Mouse (Mus musculus) MEL (cell line): ENCODE measurements around the gene Wnt1. TPM values are rescaled to one million over a fixed set of nuclear protein-coding genes. Genes with fewer than 3 reads are reported as not detected.

ENCODE experiments used
- DNase-seq: peaks from one replicate; pipeline ENCODE4 v3.0.0; 2011; ENCODE audit warnings: low read depth, low spot score
- H3K27ac ChIP-seq: 2 replicates; pipeline ENCODE4 v1.5.1; 2012; ENCODE audit warnings: low read depth, mild to moderate bottlenecking, control low read depth, low read length, moderate library complexity; ENCODE audit not compliant: control insufficient read depth
- H3K27me3 ChIP-seq, 2 experiments: fragments of 150-350 bp in 1 of 2; sonication (generic) in 1 of 2; 2 replicates each; pipeline ENCODE4 v1.6.1; 2012; ENCODE audit warnings: low read length in 2 of 2, mild to moderate bottlenecking in 2 of 2, improper control_type of control experiment in 1 of 2, moderate library complexity in 1 of 2; ENCODE audit not compliant: insufficient read depth in 2 of 2, control insufficient read depth in 1 of 2
- H3K36me3 ChIP-seq, 2 experiments: 2 replicates each; pipeline ENCODE4 v1.6.1; 2012 to 2014; ENCODE audit warnings: low read length in 2 of 2, improper control_type of control experiment in 1 of 2, inconsistent platforms in 1 of 2, mild to moderate bottlenecking in 1 of 2; ENCODE audit not compliant: insufficient read depth in 2 of 2, control insufficient read depth in 1 of 2
- H3K4me1 ChIP-seq, 2 experiments: fragments of 150-350 bp in 1 of 2; sonication (generic) in 1 of 2; 2 replicates each; pipeline ENCODE4 v1.6.1; 2012; ENCODE audit warnings: low read length in 2 of 2, improper control_type of control experiment in 1 of 2, mild to moderate bottlenecking in 1 of 2; ENCODE audit not compliant: insufficient read depth in 2 of 2, control insufficient read depth in 1 of 2
- H3K4me3 ChIP-seq, 2 experiments: fragments of 150-350 bp in 1 of 2; sonication (generic) in 1 of 2; 2 replicates each; pipeline ENCODE4 v1.5.1; 2012; ENCODE audit warnings: low read depth in 2 of 2, low read length in 2 of 2, mild to moderate bottlenecking in 2 of 2, moderate library complexity in 2 of 2, control low read depth in 1 of 2, improper control_type of control experiment in 1 of 2; ENCODE audit not compliant: control insufficient read depth in 1 of 2, insufficient read depth in 1 of 2
- H3K79me2 ChIP-seq: 2 replicates; pipeline ENCODE4 v1.6.1; 2012; ENCODE audit warnings: mild to moderate bottlenecking, low read length, moderate library complexity; ENCODE audit not compliant: control insufficient read depth, poor library complexity, insufficient read depth
- H3K9ac ChIP-seq: 2 replicates; pipeline ENCODE4 v1.6.1; 2012; ENCODE audit warnings: low read depth, mild to moderate bottlenecking, control low read depth, low read length, moderate library complexity; ENCODE audit not compliant: control insufficient read depth, poor library complexity, severe bottlenecking
- H3K9me3 ChIP-seq: fragments of 150-350 bp; sonication (generic); replicated peaks from 2 replicates; pipeline ENCODE4 v1.6.1; 2012; ENCODE audit warnings: mild to moderate bottlenecking, low read length, improper control_type of control experiment, moderate library complexity; ENCODE audit not compliant: insufficient read depth
- CHD1 ChIP-seq: IDR thresholded peaks from 2 replicates; pipeline ENCODE4 v1.6.1; 2012; ENCODE audit warnings: low read depth, mild to moderate bottlenecking, inconsistent platforms, low read length, improper control_type of control experiment
- CTCF ChIP-seq, 3 experiments: IDR thresholded peaks in 2 of 3; conservative IDR thresholded peaks in 1 of 3; 2 replicates each; pipeline ENCODE4 v1.5.1; 2011 to 2012; ENCODE audit warnings: low read length in 3 of 3, low read depth in 2 of 3, mild to moderate bottlenecking in 2 of 3, improper control_type of control experiment in 1 of 3, inconsistent platforms in 1 of 3, mixed read lengths in 1 of 3, moderate library complexity in 1 of 3; ENCODE audit not compliant: control insufficient read depth in 1 of 3, insufficient read depth in 1 of 3, poor library complexity in 1 of 3, severe bottlenecking in 1 of 3
- E2F4 ChIP-seq: IDR thresholded peaks from 2 replicates; pipeline ENCODE4 v1.6.1; 2011; ENCODE audit warnings: low read depth, low read length, improper control_type of control experiment, borderline replicate concordance
- ELF1 ChIP-seq: IDR thresholded peaks from 2 replicates; pipeline ENCODE4 v1.6.1; 2014; ENCODE audit warnings: low read depth, mild to moderate bottlenecking, inconsistent platforms, low read length, improper control_type of control experiment, moderate library complexity
- EP300 ChIP-seq, 2 experiments: IDR thresholded peaks; 2 replicates each; pipeline ENCODE4 v1.6.1; 2011; ENCODE audit warnings: improper control_type of control experiment in 2 of 2, low read length in 2 of 2, low read depth in 1 of 2, mild to moderate bottlenecking in 1 of 2
- ETS1 ChIP-seq: IDR thresholded peaks from 2 replicates; pipeline ENCODE4 v1.6.1; 2012; ENCODE audit warnings: low read depth, mild to moderate bottlenecking, inconsistent platforms, low read length, improper control_type of control experiment, moderate library complexity
- GATA1 ChIP-seq: IDR thresholded peaks from 2 replicates; pipeline ENCODE4 v1.6.1; 2011; ENCODE audit warnings: low read depth, low read length, improper control_type of control experiment
- HCFC1 ChIP-seq: IDR thresholded peaks from 2 replicates; pipeline ENCODE4 v1.6.1; 2012; ENCODE audit warnings: low read depth, mild to moderate bottlenecking, inconsistent platforms, low read length, improper control_type of control experiment, moderate library complexity
- JUND ChIP-seq: IDR thresholded peaks from 2 replicates; pipeline ENCODE4 v1.6.1; 2011; ENCODE audit warnings: low read depth, mild to moderate bottlenecking, improper control_type of control experiment, low read length
- MAFK ChIP-seq: IDR thresholded peaks from 2 replicates; pipeline ENCODE4 v1.6.1; 2011; ENCODE audit warnings: low read depth, mild to moderate bottlenecking, low read length, improper control_type of control experiment, borderline replicate concordance
- MAZ ChIP-seq: IDR thresholded peaks from 2 replicates; pipeline ENCODE4 v1.6.1; 2012; ENCODE audit warnings: low read depth, mild to moderate bottlenecking, inconsistent platforms, low read length, improper control_type of control experiment
- MEF2A ChIP-seq: IDR thresholded peaks from 2 replicates; pipeline ENCODE4 v1.6.1; 2014; ENCODE audit warnings: low read depth, mild to moderate bottlenecking, inconsistent platforms, low read length, improper control_type of control experiment; ENCODE audit not compliant: poor library complexity, insufficient replicate concordance, severe bottlenecking; ENCODE audit errors: extremely low read depth
- MXI1 ChIP-seq: IDR thresholded peaks from 2 replicates; pipeline ENCODE4 v1.6.1; 2011; ENCODE audit warnings: mild to moderate bottlenecking, low read depth, low read length, improper control_type of control experiment
- MYB ChIP-seq: IDR thresholded peaks from 2 replicates; pipeline ENCODE4 v1.6.1; 2011; ENCODE audit warnings: mild to moderate bottlenecking, low read depth, low read length, improper control_type of control experiment
- MYC ChIP-seq: IDR thresholded peaks from 2 replicates; pipeline ENCODE4 v1.6.1; 2011; ENCODE audit warnings: low read depth, mild to moderate bottlenecking, low read length, improper control_type of control experiment, moderate library complexity
- NELFE ChIP-seq: IDR thresholded peaks from 2 replicates; pipeline ENCODE4 v1.6.1; 2011; ENCODE audit warnings: low read depth, low read length, improper control_type of control experiment
- POLR2A ChIP-seq, 2 experiments: IDR thresholded peaks; 2 replicates each; pipeline ENCODE4 v1.6.1; 2011 to 2012; ENCODE audit warnings: low read length in 2 of 2, mild to moderate bottlenecking in 2 of 2, control low read depth in 1 of 2, improper control_type of control experiment in 1 of 2, low read depth in 1 of 2, moderate library complexity in 1 of 2; ENCODE audit not compliant: control insufficient read depth in 1 of 2, insufficient read depth in 1 of 2, poor library complexity in 1 of 2
- POLR2AphosphoS2 ChIP-seq: IDR thresholded peaks from 2 replicates; pipeline ENCODE4 v1.6.1; 2011; ENCODE audit warnings: low read length, improper control_type of control experiment
- POLR2AphosphoS5 ChIP-seq: IDR thresholded peaks from 2 replicates; pipeline ENCODE4 v1.6.1; 2012; ENCODE audit warnings: low read depth, borderline replicate concordance, mild to moderate bottlenecking, inconsistent platforms, low read length, moderate library complexity, mixed read lengths
- RAD21 ChIP-seq: IDR thresholded peaks from 2 replicates; pipeline ENCODE4 v1.6.1; 2011; ENCODE audit warnings: mild to moderate bottlenecking, low read depth, low read length, improper control_type of control experiment
- RCOR1 ChIP-seq: IDR thresholded peaks from 2 replicates; pipeline ENCODE4 v1.6.1; 2012; ENCODE audit warnings: low read depth, mild to moderate bottlenecking, inconsistent platforms, low read length, improper control_type of control experiment
- SIN3A ChIP-seq: IDR thresholded peaks from 2 replicates; pipeline ENCODE4 v1.6.1; 2012; ENCODE audit warnings: low read length, improper control_type of control experiment, inconsistent platforms
- SMC3 ChIP-seq: IDR thresholded peaks from 2 replicates; pipeline ENCODE4 v1.6.1; 2011; ENCODE audit warnings: low read depth, low read length, improper control_type of control experiment
- TBP ChIP-seq: IDR thresholded peaks from 2 replicates; pipeline ENCODE4 v1.8.0; 2011; ENCODE audit warnings: low read depth, low read length, improper control_type of control experiment
- TCF12 ChIP-seq: IDR thresholded peaks from 2 replicates; pipeline ENCODE4 v1.6.1; 2014; ENCODE audit warnings: low read depth, mild to moderate bottlenecking, inconsistent platforms, low read length, improper control_type of control experiment, moderate library complexity
- UBTF ChIP-seq: IDR thresholded peaks from 2 replicates; pipeline ENCODE4 v1.6.1; 2012; ENCODE audit warnings: low read depth, mild to moderate bottlenecking, inconsistent platforms, low read length, improper control_type of control experiment, moderate library complexity, borderline replicate concordance; ENCODE audit not compliant: insufficient read depth
- USF2 ChIP-seq, 2 experiments: IDR thresholded peaks; 2 replicates each; pipeline ENCODE4 v1.6.1; 2011 to 2012; ENCODE audit warnings: improper control_type of control experiment in 2 of 2, low read length in 2 of 2, borderline replicate concordance in 1 of 2, inconsistent platforms in 1 of 2, low read depth in 1 of 2, mild to moderate bottlenecking in 1 of 2; ENCODE audit not compliant: insufficient read depth in 1 of 2
- ZC3H11A ChIP-seq: IDR thresholded peaks from 2 replicates; pipeline ENCODE4 v1.6.1; 2012; ENCODE audit warnings: low read depth, mild to moderate bottlenecking, inconsistent platforms, low read length, improper control_type of control experiment
- ZKSCAN1 ChIP-seq: IDR thresholded peaks from 2 replicates; pipeline ENCODE4 v1.6.1; 2012; ENCODE audit warnings: low read depth, mild to moderate bottlenecking, inconsistent platforms, low read length, improper control_type of control experiment, moderate library complexity
- ZMIZ1 ChIP-seq: IDR thresholded peaks from 2 replicates; pipeline ENCODE4 v1.6.1; 2012; ENCODE audit warnings: low read depth, mild to moderate bottlenecking, inconsistent platforms, low read length, improper control_type of control experiment, moderate library complexity
- polyA plus RNA-seq, 2 experiments: library from polyadenylated mRNA; stranded (reverse) in 1 of 2; unstranded in 1 of 2; fragments of >175 nt in 1 of 2; fragments of >200 nt in 1 of 2; gene quantifications; 2 replicates each; pipeline versions ENCODE4 v1.2.1 to v1.2.4; 2012; ENCODE audit warnings: low replicate concordance in 2 of 2, low read depth in 1 of 2; ENCODE audit not compliant: insufficient read length in 2 of 2, insufficient read depth in 1 of 2, missing spikeins in 1 of 2
- total RNA-seq: library from RNA; depleted of rRNA; stranded (reverse); fragments of 300-350 nt; gene quantifications from 2 replicates; pipeline ENCODE4 v1.2.3, GENCODE M21; 2012

The Wnt1 gene
- total and polyA plus RNA-seq, 3 experiments: not detected

DNA sequence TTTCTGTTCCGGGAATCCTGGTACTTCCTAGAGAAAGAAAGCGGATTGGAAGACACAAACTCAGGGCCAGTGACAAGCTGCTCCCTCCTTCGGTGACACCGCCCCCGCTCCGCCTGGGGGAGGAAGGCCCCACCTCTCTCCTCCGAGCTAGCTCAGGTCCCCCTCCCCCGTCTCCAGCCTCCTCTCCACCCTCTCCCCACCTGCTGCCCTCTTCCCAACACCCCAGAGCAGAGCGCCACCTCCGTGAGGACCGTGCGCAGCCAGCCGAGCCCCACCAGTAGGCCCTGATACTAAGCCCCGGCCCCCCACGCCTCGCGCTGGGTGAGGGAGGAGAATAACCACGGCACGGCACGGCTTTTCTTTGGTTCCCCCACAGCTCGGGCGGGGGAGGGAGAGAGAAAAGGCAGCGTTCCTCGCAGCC lies 27.4 kb upstream of the Wnt1 start (continued):
- TF ChIP-seq RAD21: no peak
- no peak for TF ChIP-seq MEF2A
- TF ChIP-seq ZC3H11A: no peak
- no peak for TF ChIP-seq JUND
- peak; percentile 35; the same call in 1 of the 2 replicates for TF ChIP-seq HCFC1
- no peak for TF ChIP-seq POLR2AphosphoS5
- 0 out of 2 replicates have a peak, but pooled peaks have one; percentile 53 for TF ChIP-seq UBTF
- TF ChIP-seq GATA1: no peak
- TF ChIP-seq MXI1: peak; percentile 51; the same call in 1 of the 2 replicates
- TF ChIP-seq ZKSCAN1: no peak
- TF ChIP-seq TCF12: no peak; the same call in 1 of the 2 replicates
- TF ChIP-seq SIN3A: peak; percentile 7
- no peak for TF ChIP-seq ELF1
- TF ChIP-seq, all 39 proteins: peak for 7

DNA sequence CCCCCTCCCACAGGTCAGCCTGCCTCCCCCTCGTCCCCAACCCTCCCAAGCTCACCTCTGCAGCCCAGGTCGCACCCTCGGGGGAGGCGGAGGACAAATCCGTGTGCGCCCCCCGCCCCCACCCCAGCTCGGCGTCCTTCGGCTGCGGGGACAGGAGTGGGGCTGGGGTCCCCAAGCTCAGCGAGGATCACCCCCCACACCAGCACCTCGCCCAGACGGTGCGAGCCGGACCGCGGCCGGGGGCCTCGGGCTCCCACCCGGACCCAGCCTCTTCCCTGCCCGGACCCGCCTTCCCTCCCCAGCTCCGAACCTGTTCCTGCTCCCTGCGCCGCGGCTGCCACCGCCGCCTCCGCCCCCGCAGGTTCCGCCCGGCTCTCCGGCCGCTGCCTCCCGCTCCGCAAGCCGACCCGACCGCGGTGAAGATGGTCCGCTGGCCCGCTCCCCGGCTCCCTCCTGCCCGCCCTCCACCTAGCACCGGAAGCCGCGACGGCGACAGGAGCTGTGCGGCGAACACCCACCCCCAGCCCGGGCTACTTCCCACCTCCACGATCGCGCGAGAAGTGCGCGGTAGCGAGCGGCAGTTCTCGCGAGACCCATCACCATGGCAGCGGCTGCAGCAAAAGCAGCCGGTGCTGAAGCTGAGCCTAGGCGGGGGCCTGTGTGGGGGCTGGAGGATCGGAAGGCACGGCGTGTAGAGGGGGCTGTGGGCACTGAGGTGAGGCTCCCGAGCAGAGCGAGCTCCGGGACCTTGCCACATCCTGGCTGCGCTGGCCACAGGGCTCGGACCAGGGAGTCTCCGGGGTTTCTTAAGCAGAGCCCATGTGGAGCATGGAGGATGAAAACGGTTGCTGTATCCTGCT lies 26.8 kb upstream of the Wnt1 start, which contains the start of gene Arf3:
Gene Arf3 (minus strand): TSS at position 545 of the 860 bp plus-strand sequence.
- Histone ChIP-seq H3K27ac (peak within 1 kb of the TSS; percentile 45), H3K36me3 (peaks cover 0 to 9% of the 10 kb centered on the region in 2 experiments; a peak in 2 of 4 replicates), H3K4me1 (peaks cover 3 to 18% of the 10 kb centered on the region in 2 experiments; a peak in 2 of 4 replicates), H3K27me3 (no peaks in the 10 kb centered on the region; a peak in 2 of 4 replicates), H3K79me2 (peaks cover 29% of the 10 kb centered on the region), H3K9me3 (no peaks in the 10 kb centered on the region), H3K4me3 (peak within 1 kb of the TSS; percentile 63 to 94), H3K9ac (peak within 1 kb of the TSS; percentile 95)
- peak; percentile 98 for DNase-seq
- no peak for TF ChIP-seq CTCF (IDR thresholded peaks at IDR 0.05 in 2 of 3, conservative IDR thresholded peaks at IDR 0.05 in 1 of 3; ENCODE audit: control insufficient read depth in 1 of 3, insufficient read depth in 1 of 3, low read depth in 2 of 3, low read length in 3 of 3, poor library complexity in 1 of 3, severe bottlenecking in 1 of 3)
- peak; percentile 86 for TF ChIP-seq POLR2AphosphoS2
- peak; percentile 91 for TF ChIP-seq ZMIZ1
- TF ChIP-seq SIN3A: peak; percentile 96
- no peak for TF ChIP-seq USF2 (IDR thresholded peaks at IDR 0.05; ENCODE audit: borderline replicate concordance in 1 of 2, insufficient read depth in 1 of 2, low read depth in 1 of 2, low read length in 2 of 2)
- TF ChIP-seq ZC3H11A: no peak
- TF ChIP-seq POLR2A (IDR thresholded peaks at IDR 0.05; ENCODE audit: control insufficient read depth in 1 of 2, insufficient read depth in 1 of 2, low read depth in 1 of 2, low read length in 2 of 2, poor library complexity in 1 of 2): peak; percentile 93 to 95
- peak; percentile 92 for TF ChIP-seq NELFE
- peak; percentile 84 for TF ChIP-seq ELF1
- no peak for TF ChIP-seq MYB
- no peak for TF ChIP-seq RCOR1
- TF ChIP-seq SMC3: no peak
- no peak for TF ChIP-seq ZKSCAN1
- peak; percentile 74 for TF ChIP-seq TCF12
- TF ChIP-seq RAD21: no peak
- TF ChIP-seq MYC: no peak
- TF ChIP-seq JUND: no peak
- TF ChIP-seq GATA1: no peak
- no peak for TF ChIP-seq MEF2A
- TF ChIP-seq MAZ: peak; percentile 83
- peak; percentile 91; the same call in 1 of the 2 replicates for TF ChIP-seq UBTF
- 0 out of 2 replicates have a peak, but pooled peaks have one; percentile 6 for TF ChIP-seq ETS1
- TF ChIP-seq MAFK: no peak
- TF ChIP-seq EP300 (IDR thresholded peaks at IDR 0.05; ENCODE audit: low read depth in 1 of 2, low read length in 2 of 2): peak in 1 of 2 experiments; percentile 4; a peak in 1 of 4 replicates
- TF ChIP-seq TBP: peak; percentile 79; the same call in 1 of the 2 replicates
- no peak for TF ChIP-seq CHD1
- TF ChIP-seq E2F4: no peak
